Mouse (Mus musculus) liver, postnatal 0 days (tissue): Measurements from ENCODE around the gene Ccdc28a. TPM values are rescaled to one million over a fixed set of nuclear protein-coding genes. Genes with fewer than 3 reads are reported as not detected.
A peak's percentile ranks its signal among the peaks of the same experiment; 100 is the strongest.

Experiments used
- ATAC-seq: fragments of 200-750 bp; cut with Nextera tagmentation; 2 replicates; pipeline ENCODE4 v1.8.0; 2017; ENCODE audit warnings: mild to moderate bottlenecking, moderate library complexity
- DNase-seq: peaks from one replicate; pipeline ENCODE4 v3.0.0-alpha.2; 2016
- H3K27ac ChIP-seq: fragments of 300-500 bp; sonication (generic); 2 replicates; pipeline ENCODE4 v1.5.1; 2014; ENCODE audit warnings: antibody characterized with exemption, moderate library complexity, mild to moderate bottlenecking, low read depth
- H3K27me3 ChIP-seq: fragments of 300-500 bp; sonication (generic); 2 replicates; pipeline ENCODE4 v1.6.1; 2014; ENCODE audit warnings: low read length, control low read depth, mixed read lengths; ENCODE audit not compliant: insufficient read depth
- H3K36me3 ChIP-seq: fragments of 300-500 bp; sonication (generic); replicated peaks from 2 replicates; pipeline ENCODE4 v1.6.1; 2014; ENCODE audit warnings: mild to moderate bottlenecking, control low read depth, low read length, moderate library complexity, mixed read lengths; ENCODE audit not compliant: insufficient read depth
- H3K4me1 ChIP-seq: fragments of 300-500 bp; sonication (generic); 2 replicates; pipeline ENCODE4 v1.6.1; 2014; ENCODE audit warnings: antibody characterized with exemption, mild to moderate bottlenecking, control low read depth; ENCODE audit not compliant: insufficient read depth
- H3K4me2 ChIP-seq: fragments of 300-500 bp; sonication (generic); 2 replicates; pipeline ENCODE4 v1.6.1; 2014; ENCODE audit warnings: low read depth, mild to moderate bottlenecking, low read length, moderate library complexity, mixed read lengths
- H3K4me3 ChIP-seq: fragments of 300-500 bp; sonication (generic); 2 replicates; pipeline ENCODE4 v1.5.1; 2014; ENCODE audit warnings: low read depth, low read length
- H3K9ac ChIP-seq: fragments of 300-500 bp; sonication (generic); replicated peaks from 2 replicates; pipeline ENCODE4 v1.6.1; 2014; ENCODE audit warnings: mild to moderate bottlenecking, moderate library complexity
- H3K9me3 ChIP-seq: fragments of 300-500 bp; sonication (generic); 2 replicates; pipeline ENCODE4 v1.6.1; 2016; ENCODE audit warnings: mild to moderate bottlenecking, control low read depth, low read length, mixed read lengths
- CTCF ChIP-seq: sonication (generic); IDR thresholded peaks from 2 replicates; pipeline ENCODE4 v1.5.1; 2016; ENCODE audit warnings: antibody characterized with exemption, low read depth
- EP300 ChIP-seq: IDR thresholded peaks from 2 replicates; pipeline ENCODE4 v1.6.1; 2016; ENCODE audit warnings: antibody characterized with exemption, low read depth, mild to moderate bottlenecking
- WGBS: fragments of 180-500 bp; shearing (Covaris S2); extraction: QIAGEN DNeasy Blood & Tissue Kit; methylation state at CpG from one replicate; pipeline ENCODE4 v1.1.7; 2014; ENCODE audit not compliant: insufficient replicate concordance; 5-methylcytosine and 5-hydroxymethylcytosine counted together
- polyA plus RNA-seq: library from polyadenylated mRNA; unstranded; fragments of >200 nt; fragmentation: Nextera tagmentation; extraction: Ambion mirVana; gene quantifications from 2 replicates; pipeline ENCODE4 v1.2.1, GENCODE M21; 2015

The Ccdc28a gene
- polyA plus RNA-seq, 1 experiment from 2014 or later, result 9.0 TPM

DNA sequence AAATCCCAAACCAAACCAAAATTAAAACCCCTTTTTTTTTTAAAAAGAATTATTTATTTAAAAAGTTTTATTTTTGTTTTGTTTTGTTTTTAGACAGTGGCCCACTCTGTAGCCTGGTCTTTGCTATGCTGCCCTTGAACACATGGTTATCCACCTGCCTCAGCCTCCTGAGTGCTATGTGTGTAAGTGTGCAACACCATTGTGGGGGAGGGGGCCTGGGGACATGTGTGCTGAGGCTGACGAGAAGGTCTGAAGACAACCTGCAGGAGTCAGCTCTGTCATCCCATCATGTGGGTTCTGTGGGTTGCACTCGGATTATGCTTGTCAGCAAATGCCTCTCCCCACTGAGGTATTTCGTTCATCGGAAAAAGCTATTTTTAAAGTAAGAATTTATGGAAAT is 45.3 kb downstream of the Ccdc28a start:
- Histone ChIP-seq H3K4me3 (no peak overlapping the region), H3K4me2 (no peak overlapping the region), H3K9me3 (no peaks in the 10 kb centered on the region), H3K36me3 (no peaks in the 10 kb centered on the region), H3K27ac (no peak overlapping the region), H3K27me3 (no peaks in the 10 kb centered on the region), H3K9ac (no peak overlapping the region), H3K4me1 (no peaks in the 10 kb centered on the region)
- no peak for TF ChIP-seq EP300
- TF ChIP-seq CTCF, result no peak
- DNase-seq (no peak), ATAC-seq (no peak)
- WGBS, result 71% methylated on average over 4 of the region's 4 CpGs

DNA sequence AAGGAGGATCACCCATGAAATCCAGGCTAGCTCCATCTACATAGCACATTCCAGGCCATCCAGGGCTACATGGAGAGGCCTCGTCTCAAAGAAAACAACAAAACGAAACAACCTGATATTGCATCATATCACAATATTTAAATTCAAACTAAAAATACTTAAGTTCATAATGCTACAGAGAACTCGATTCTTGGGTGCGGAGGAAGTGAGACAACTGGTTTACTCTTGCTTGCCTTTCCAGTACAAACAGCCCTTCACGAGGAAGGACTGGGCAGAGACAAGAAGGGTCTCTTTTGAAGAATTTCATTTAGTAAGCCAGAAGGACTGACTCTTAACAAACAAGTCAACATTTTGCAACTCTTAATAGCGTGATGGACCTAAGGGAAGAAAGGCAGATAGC is 46.2 kb downstream of the Ccdc28a start:
- 69% methylated on average over 6 of the region's 6 CpGs for WGBS
- Histone ChIP-seq H3K36me3 (no peaks in the 10 kb centered on the region), H3K4me2 (no peak overlapping the region), H3K27ac (no peak overlapping the region), H3K9ac (no peak overlapping the region), H3K27me3 (no peaks in the 10 kb centered on the region), H3K4me3 (no peak overlapping the region), H3K9me3 (no peaks in the 10 kb centered on the region), H3K4me1 (no peaks in the 10 kb centered on the region)
- DNase-seq, result no peak
- no peak for TF ChIP-seq EP300
- TF ChIP-seq CTCF, result no peak
- ATAC-seq, result no peak

DNA sequence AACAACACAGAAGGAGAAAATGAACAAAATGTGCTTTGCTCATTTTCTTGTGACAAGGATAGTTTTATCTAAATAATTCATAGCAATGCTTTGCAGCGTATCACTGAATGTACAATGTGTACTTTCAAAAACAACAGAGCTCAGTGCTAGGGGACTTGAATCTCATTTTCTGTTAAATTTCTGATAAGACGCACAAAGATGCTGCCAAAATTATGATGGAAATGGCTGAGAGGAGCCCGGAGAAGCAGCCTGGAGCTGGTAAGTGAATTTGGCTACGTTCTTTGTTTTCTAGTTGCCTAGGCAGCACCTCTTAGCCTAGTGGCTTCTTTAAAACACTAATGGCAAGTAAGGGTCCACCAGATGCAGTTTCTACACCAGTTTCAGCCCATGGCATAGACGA is 52.6 kb downstream of the Ccdc28a start:
- ATAC-seq (no peak), DNase-seq (no peak)
- Histone ChIP-seq H3K27ac (no peak overlapping the region), H3K27me3 (no peaks in the 10 kb centered on the region), H3K4me3 (no peak overlapping the region), H3K9ac (no peak overlapping the region), H3K9me3 (no peaks in the 10 kb centered on the region), H3K4me1 (no peaks in the 10 kb centered on the region), H3K4me2 (no peak overlapping the region), H3K36me3 (no peaks in the 10 kb centered on the region)
- TF ChIP-seq EP300 (0 out of 2 replicates have a peak, but pooled peaks have one; percentile 14), CTCF (no peak)
- 77% methylated on average over 5 of the region's 5 CpGs for WGBS

DNA sequence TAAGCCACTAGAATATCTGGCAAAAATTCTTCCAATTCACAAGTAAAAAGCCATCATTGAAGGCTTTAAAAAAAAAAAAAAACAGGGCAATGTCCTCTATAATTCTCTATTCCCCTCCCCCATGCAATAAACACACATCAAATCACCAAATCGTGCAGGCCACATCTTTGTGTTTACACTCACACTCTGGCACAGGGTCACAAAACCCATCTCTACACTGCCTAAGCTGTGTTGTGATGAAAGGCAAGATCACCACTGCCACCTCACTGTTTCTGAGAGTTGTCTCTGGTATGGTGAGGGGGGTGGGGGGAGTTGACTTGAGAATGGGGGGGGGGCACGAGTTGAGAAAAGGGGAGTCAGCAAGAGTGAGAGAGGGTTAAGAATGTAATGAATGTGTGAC is 57.5 kb downstream of the Ccdc28a start:
- 50% methylated on average over 2 of the region's 2 CpGs for WGBS
- no peak for ATAC-seq
- Histone ChIP-seq H3K27me3 (no peaks in the 10 kb centered on the region), H3K9ac (no peak overlapping the region), H3K4me2 (no peak overlapping the region), H3K4me3 (no peak overlapping the region), H3K4me1 (no peaks in the 10 kb centered on the region), H3K36me3 (no peaks in the 10 kb centered on the region), H3K27ac (no peak overlapping the region), H3K9me3 (no peaks in the 10 kb centered on the region)
- TF ChIP-seq EP300 (no peak), CTCF (no peak)
- DNase-seq, result no peak

DNA sequence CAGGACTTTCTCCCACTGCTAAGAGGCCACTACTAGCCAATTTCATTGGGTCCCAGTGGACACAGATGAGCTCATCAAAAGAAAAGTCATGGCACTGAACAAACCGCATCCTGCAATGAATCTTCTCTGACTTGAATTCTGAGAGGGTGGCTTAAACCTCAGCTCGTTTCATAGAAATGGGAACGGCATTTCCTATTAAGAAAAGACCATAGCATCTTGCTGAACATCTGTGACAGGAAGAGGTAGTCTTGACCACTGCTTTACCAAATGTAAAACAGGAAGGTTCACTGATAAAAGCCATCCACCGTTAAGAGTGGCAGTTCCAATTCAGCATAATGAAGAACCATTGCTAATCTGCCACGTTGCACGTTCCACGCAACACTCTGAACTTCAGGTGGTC is 58.1 kb downstream of the Ccdc28a start:
- Histone ChIP-seq H3K27me3 (no peaks in the 10 kb centered on the region), H3K36me3 (no peaks in the 10 kb centered on the region), H3K4me1 (no peaks in the 10 kb centered on the region), H3K9ac (no peak overlapping the region), H3K9me3 (no peaks in the 10 kb centered on the region), H3K4me2 (no peak overlapping the region), H3K4me3 (no peak overlapping the region), H3K27ac (no peak overlapping the region)
- WGBS, result 46% methylated on average over 7 of the region's 7 CpGs
- DNase-seq (no peak), ATAC-seq (no peak)
- TF ChIP-seq EP300 (no peak), CTCF (no peak)

- Histone ChIP-seq H3K36me3 (no peaks in the 10 kb centered on the region), H3K4me2 (no peak overlapping the region), H3K9ac (no peak overlapping the region), H3K4me1 (no peaks in the 10 kb centered on the region), H3K4me3 (no peak overlapping the region), H3K9me3 (no peaks in the 10 kb centered on the region), H3K27ac (no peak overlapping the region), H3K27me3 (no peaks in the 10 kb centered on the region)
- 46% methylated on average over 6 of the region's 6 CpGs for WGBS
- no peak for TF ChIP-seq EP300
- TF ChIP-seq CTCF, result no peak
- DNase-seq, result no peak
- no peak for ATAC-seq
Measured at GRCm38 (mm10) chr10:18175087-18175486, 59.7 kb downstream of the Ccdc28a start.

Other genes with a start within 250 kb of the Ccdc28a start
- 58.6 and 61.7 TPM in 2 replicates for gene Abracl, start 211.7 kb downstream of the Ccdc28a start, polyA plus RNA-seq
- gene Reps1, start 179.1 kb downstream of the Ccdc28a start, polyA plus RNA-seq, result 5.6 and 6.7 TPM in 2 replicates
- gene Ect2l, start 24.1 kb downstream of the Ccdc28a start, polyA plus RNA-seq, result not detected in 2 replicates
- 0.72 and 0.75 TPM in 2 replicates for gene Nhsl1, start 84.0 kb upstream of the Ccdc28a start, polyA plus RNA-seq